Mouse (Mus musculus): Measurements from ENCODE around the gene Ap5b1. TPM values are rescaled to one million over a fixed set of nuclear protein-coding genes. Genes with fewer than 3 reads are reported as not detected.

The Ap5b1 gene
- total RNA-seq, 2 experiments from 2014 or later, result 3.1 to 3.4 TPM

DNA sequence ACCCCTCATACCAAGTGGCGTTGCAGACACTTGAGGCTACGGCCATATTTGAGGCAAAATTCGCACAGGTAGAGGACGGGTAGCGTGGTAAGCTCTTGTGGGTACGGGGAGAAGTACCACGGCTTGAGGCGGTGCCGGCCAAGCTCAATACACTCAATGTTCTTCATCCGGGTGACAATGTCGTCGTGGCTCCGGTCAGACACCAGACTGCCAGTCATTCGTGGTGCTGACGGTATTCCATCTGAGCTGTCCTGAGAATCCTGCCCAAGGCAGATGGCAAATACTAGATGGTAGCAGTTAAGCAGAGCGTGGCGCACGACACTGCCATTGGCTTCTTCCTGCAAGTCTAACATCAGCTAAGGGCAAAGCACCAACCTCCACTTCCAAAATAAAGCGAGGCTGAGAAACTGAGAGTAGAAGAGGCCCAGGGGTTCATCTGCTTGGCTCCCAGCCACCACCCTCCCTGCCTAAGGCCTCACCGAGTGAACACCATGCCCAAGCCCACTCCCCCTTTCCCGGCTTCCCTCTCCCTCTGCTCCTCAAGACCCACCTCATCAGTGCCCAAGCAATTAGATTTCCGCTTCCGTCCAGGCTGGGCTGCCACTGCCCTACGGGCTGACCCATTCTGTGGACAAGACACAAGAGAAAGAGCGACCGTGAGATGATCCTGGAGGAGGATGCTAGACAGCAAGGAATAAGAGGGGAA, 40.0 kb downstream of the Ap5b1 start:
- DNase-seq, result no peak
- intact Hi-C loops (cut with DNase I), result loop anchor here (2.0 kb wide), 1 partner anchor 79 kb away; no protein-coding TSS in a partner anchor

- intact Hi-C loops (cut with DNase I), result loop anchor here (2.0 kb wide), 1 partner anchor 78 kb away; no protein-coding TSS in a partner anchor
- no peak for DNase-seq
These were observed 40.9 kb downstream of the Ap5b1 start for GRCm38 (mm10) chr19:5608707-5609106.

DNA sequence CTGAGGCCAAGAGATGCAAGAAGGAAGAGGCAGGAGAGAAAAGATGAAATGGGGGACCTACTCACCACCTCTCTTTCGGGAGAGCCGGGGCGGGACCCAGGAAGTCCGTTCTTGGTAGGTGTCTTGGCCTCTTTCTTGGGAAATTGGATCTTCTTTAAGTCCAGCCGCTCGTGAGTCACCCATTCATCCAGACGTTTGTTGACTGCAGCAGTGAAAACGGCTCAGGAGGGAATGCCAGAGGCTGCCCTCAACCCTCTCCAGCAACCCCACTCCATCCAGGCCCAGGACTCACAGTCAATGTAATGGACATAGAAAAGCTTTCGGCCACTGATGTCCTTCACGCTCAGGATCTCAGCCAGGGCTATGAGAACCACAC, 41.3 kb downstream of the Ap5b1 start:
- no peak for DNase-seq
- intact Hi-C loops (cut with DNase I), result loop anchor here (2.0 kb wide), 1 partner anchor 78 kb away; no protein-coding TSS in a partner anchor

DNA sequence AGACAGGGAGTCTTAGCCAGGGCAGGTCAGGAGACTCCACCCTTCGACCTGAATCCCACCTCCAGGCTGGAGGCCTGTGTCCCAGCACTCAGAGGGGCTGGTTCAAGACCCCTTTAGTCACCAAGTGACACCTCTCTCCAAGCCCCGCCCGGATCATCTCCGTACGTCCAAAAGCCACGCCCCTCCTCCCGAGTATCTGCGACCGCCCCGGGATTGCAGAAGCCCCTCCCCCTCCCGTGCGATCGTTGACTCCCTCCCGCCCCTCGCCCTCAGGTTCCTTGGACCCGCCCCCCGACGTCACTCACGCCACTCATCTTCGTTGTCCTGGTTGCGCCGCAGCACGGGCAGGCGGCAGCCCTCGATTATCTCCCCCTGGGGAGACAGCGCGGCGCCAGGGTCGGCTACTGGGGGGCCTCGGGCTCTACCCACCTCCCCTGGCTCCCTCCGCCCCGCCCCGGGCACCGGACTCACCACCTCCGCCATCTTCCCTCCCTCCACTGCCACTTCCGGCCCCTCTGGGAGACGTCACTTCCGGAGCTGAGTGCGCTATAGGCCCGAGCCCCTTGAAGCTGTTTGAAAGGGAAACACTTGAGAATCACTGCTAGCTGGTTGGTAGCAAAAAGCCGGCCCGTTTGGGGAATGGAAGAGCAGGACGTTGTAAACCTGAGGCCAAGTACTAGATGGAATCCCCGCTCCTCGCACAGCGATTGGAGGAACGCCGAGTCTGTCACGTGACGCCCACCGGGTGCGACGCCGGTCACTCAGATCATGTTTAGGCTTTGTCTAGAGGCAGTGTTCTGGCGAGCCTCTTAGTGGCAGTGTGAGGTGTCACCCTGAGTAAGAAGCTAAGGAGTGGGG, 42.0 kb downstream of the Ap5b1 start, which contains the start of gene Kat5:
Gene Kat5, minus strand, starts transcription at position 691 of the 858 bp plus-strand sequence.
- intact Hi-C loops (cut with DNase I), result loop anchor here (2.0 kb wide), 2 partner anchors 51 to 77 kb away; no protein-coding TSS in a partner anchor

DNA sequence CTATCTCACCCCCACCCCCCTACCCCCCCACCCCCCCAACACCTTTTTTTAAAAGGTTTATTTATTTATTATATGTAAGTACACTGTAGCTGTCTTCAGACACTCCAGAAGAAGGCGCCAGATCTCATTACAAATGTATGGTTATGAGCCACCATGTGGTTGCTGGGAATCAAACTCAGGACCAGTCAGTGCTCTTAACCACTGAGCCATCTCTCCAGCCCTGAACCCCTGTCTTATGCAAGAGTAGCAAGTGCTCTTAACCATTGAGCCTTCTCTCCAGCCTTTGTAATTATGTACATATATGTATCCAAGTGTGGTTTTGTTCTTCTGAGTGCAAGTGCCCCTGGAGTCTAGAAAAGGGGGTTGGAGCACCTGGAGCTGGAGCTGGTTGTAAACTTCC, 44.1 kb downstream of the Ap5b1 start:
- DNase-seq, result no peak
- intact Hi-C loops (cut with DNase I), result loop anchor here (2.0 kb wide), 1 partner anchor 49 kb away; no protein-coding TSS in a partner anchor

More for the DNA sequence above, 42.0 kb downstream of the Ap5b1 start, which contains the start of gene Kat5:
- peak; percentile 90 to 99 for DNase-seq

GRCm38 (mm10) chr19:5612762-5613411, 45.1 kb downstream of the Ap5b1 start:
- DNase-seq, result no peak
- intact Hi-C loops (cut with DNase I), result no loop called here

DNA sequence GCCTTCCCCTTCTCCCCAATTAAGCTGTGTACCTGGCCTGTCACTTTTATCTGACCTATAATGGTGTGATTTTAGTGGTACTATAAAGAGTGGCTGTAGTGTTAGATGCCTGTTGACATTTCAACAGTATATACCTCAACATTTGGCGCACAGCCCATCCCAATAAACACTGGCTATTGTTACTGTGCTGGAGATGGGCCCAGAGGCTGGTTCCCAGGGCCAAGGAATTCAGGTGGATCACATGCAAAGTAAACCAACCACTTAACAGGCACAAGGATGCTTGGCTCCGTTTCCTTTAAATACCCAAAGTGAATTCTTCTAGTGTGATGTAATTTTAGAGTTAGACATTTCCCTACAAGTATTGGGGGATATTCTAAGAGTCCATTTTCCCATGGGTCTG, 47.1 kb downstream of the Ap5b1 start:
- DNase-seq, result no peak
- intact Hi-C loops (cut with DNase I), result no loop called here

DNA sequence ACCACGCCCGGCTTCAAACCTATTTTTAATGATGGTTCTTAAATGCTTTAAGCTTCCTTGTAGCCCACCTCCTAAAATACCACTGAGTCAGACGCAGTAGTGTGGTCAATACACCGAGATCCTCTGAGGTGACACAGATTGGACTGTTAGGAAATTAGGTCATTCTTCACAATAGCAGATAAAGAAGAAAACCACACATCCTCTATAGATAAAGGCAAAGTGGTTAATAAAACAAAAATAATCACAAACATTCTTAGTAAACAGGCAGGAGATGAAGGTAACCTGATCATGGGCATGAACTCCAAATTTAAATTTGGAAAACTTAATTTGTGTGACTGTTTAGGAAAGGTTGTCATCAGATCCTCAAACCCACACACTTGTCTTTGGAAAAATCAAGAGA, 52.2 kb downstream of the Ap5b1 start:
- no peak for DNase-seq
- intact Hi-C loops (cut with DNase I), result no loop called here

Other genes starting within 250 kb of the Ap5b1 start
- not detected for gene Catsper1, start 232.3 kb upstream of the Ap5b1 start, total RNA-seq (2021)
- gene Cst6, start 218.5 kb upstream of the Ap5b1 start, total RNA-seq (2021), result 10 to 100 TPM in 1 of 2 experiments, 1 to 10 TPM in 1; 9.5 to 10.2 TPM
- 10 to 100 TPM; 16.5 to 17.7 TPM for gene Eif1ad, start 201.3 kb upstream of the Ap5b1 start, total RNA-seq (2021)
- gene Banf1, start 200.9 kb upstream of the Ap5b1 start, total RNA-seq (2021), result 100 to 1,000 TPM; 126 to 142 TPM
- gene Sart1, start 179.3 kb upstream of the Ap5b1 start, total RNA-seq (2021), result 10 to 100 TPM; 53.2 to 55.5 TPM
- gene Tsga10ip, start 165.5 kb upstream of the Ap5b1 start, total RNA-seq (2021), result 1 to 10 TPM in 1 of 2 experiments, under 1 TPM in 1; 0.17 to 2.8 TPM
- gene Drap1, start 143.0 kb upstream of the Ap5b1 start, total RNA-seq (2021), result 100 to 1,000 TPM; 297 to 319 TPM
- 10 to 100 TPM; 33.3 to 38.1 TPM for gene AI837181, start 142.9 kb upstream of the Ap5b1 start, total RNA-seq (2021)
- not detected for gene Fosl1, start 120.5 kb upstream of the Ap5b1 start, total RNA-seq (2021)
- 10 to 100 TPM in 1 of 2 experiments, 1 to 10 TPM in 1; 9.5 to 11.0 TPM for gene Ccdc85b, start 110.1 kb upstream of the Ap5b1 start, total RNA-seq (2021)
- gene Fibp, start 107.4 kb upstream of the Ap5b1 start, total RNA-seq (2021), result 10 to 100 TPM; 50.3 to 50.5 TPM
- gene Ctsw, start 99.5 kb upstream of the Ap5b1 start, total RNA-seq (2021), result under 1 TPM in 1 of 2 experiments, not detected in 1; 0.43 TPM
- gene Efemp2, start 94.1 kb upstream of the Ap5b1 start, total RNA-seq (2021), result 1 to 10 TPM; 9.0 to 9.8 TPM
- 10 to 100 TPM; 19.6 to 23.7 TPM for gene Mus81, start 79.6 kb upstream of the Ap5b1 start, total RNA-seq (2021)
- 100 to 1,000 TPM; 174 to 188 TPM for gene Cfl1, start 77.6 kb upstream of the Ap5b1 start, total RNA-seq (2021)
- under 1 TPM; 0.58 to 0.70 TPM for gene 1700020D05Rik, start 64.2 kb upstream of the Ap5b1 start, total RNA-seq (2021)
- 1 to 10 TPM; 5.1 TPM for gene Snx32, start 57.5 kb upstream of the Ap5b1 start, total RNA-seq (2021)
- not detected for gene Ovol1, start 7.4 kb upstream of the Ap5b1 start, total RNA-seq (2021)
- 10 to 100 TPM; 42.7 to 53.2 TPM for gene Rnaseh2c, start 33.8 kb downstream of the Ap5b1 start, total RNA-seq (2021)
- gene Kat5, start 42.2 kb downstream of the Ap5b1 start, total RNA-seq (2021), result 10 to 100 TPM; 30.3 to 37.0 TPM
- 10 to 100 TPM; 25.6 to 31.2 TPM for gene Rela, start 69.5 kb downstream of the Ap5b1 start, total RNA-seq (2021)
- gene Sipa1, start 95.7 kb downstream of the Ap5b1 start, total RNA-seq (2021), result 10 to 100 TPM; 19.5 to 29.0 TPM
- 10 to 100 TPM; 26.0 to 29.5 TPM for gene Map3k11, start 120.7 kb downstream of the Ap5b1 start, total RNA-seq (2021)
- gene Pcnx3, start 120.9 kb downstream of the Ap5b1 start, total RNA-seq (2021), result 10 to 100 TPM; 15.7 to 16.8 TPM
- gene Kcnk7, start 136.3 kb downstream of the Ap5b1 start, total RNA-seq (2021), result not detected
- gene Ehbp1l1, start 158.3 kb downstream of the Ap5b1 start, total RNA-seq (2021), result 100 to 1,000 TPM; 135 to 136 TPM
- gene Fam89b, start 161.6 kb downstream of the Ap5b1 start, total RNA-seq (2021), result 10 to 100 TPM; 29.3 to 32.6 TPM
- gene Ltbp3, start 172.9 kb downstream of the Ap5b1 start, total RNA-seq (2021), result 10 to 100 TPM; 36.5 to 42.2 TPM
- 10 to 100 TPM; 69.0 to 72.9 TPM for gene Scyl1, start 203.4 kb downstream of the Ap5b1 start, total RNA-seq (2021)

Data from heart, postnatal 36 days (tissue).